Mouse (Mus musculus): ENCODE measurements at regions not wholly inside any gene's neighbourhood (a gene's known extent, or its start where the extent isn't known, plus 50 kb on each side); places are given as distances from the start of the nearest gene placed in this dataset.

DNA sequence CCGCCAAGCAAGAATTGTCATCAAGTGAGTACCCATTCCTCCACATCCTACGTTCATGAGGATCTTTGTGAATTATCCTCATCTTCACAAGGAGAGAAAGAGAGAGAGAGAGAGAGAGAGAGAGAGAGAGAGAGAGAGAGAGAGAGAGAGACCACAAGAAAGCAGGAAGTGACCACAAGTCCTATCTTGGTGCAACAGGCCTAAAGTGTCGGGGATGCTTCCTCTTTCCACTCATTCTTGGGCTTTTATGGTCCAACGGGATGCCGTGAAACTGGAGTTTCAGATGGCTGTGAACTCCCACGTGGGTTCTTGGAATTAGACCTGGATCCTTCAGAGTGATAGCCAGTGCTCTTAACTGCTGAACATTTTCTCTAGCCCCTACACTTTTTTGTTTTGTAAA is 53.1 kb upstream of the Rai14 start:
- TF ChIP-seq HCFC1 (IDR thresholded peaks at IDR 0.05; ENCODE audit: borderline replicate concordance, insufficient read depth, low read length) (no peak), CHD2 (IDR thresholded peaks at IDR 0.05; ENCODE audit: low read depth, low read length) (no peak), MAFK (IDR thresholded peaks at IDR 0.05; ENCODE audit: insufficient read depth, low read depth, low read length) (no peak), ZNF384 (IDR thresholded peaks at IDR 0.05; ENCODE audit: low read depth, low read length) (no peak)
